Mouse (Mus musculus) forebrain, postnatal 0 days (tissue): ENCODE results near the gene Palm2. TPM values are rescaled to one million over a fixed set of nuclear protein-coding genes. Genes with fewer than 3 reads are reported as not detected.
A peak's percentile ranks its signal among the peaks of the same experiment; 100 is the strongest.

Experiments
- ATAC-seq: fragments of 200-750 bp; cut with Nextera tagmentation; 2 replicates; pipeline ENCODE4 v1.8.0; 2017; ENCODE audit warnings: mild to moderate bottlenecking, moderate library complexity
- DNase-seq: peaks from one replicate; pipeline ENCODE4 v3.0.0-alpha.2; 2015
- H3K27ac ChIP-seq: fragments of 300-500 bp; sonication (generic); 2 replicates; pipeline ENCODE4 v1.5.1; 2014; ENCODE audit warnings: low read depth, mild to moderate bottlenecking, antibody characterized with exemption, low read length, moderate library complexity, mixed read lengths
- H3K27me3 ChIP-seq: fragments of 300-500 bp; sonication (generic); 2 replicates; pipeline ENCODE4 v1.6.1; 2014; ENCODE audit warnings: mild to moderate bottlenecking, low read length, mixed read lengths; ENCODE audit not compliant: insufficient read depth
- H3K36me3 ChIP-seq: fragments of 300-500 bp; sonication (generic); 2 replicates; pipeline ENCODE4 v1.6.1; 2014; ENCODE audit warnings: mild to moderate bottlenecking, moderate library complexity; ENCODE audit not compliant: insufficient read depth
- H3K4me1 ChIP-seq: fragments of 300-500 bp; sonication (generic); 2 replicates; pipeline ENCODE4 v1.6.1; 2014; ENCODE audit warnings: antibody characterized with exemption; ENCODE audit not compliant: insufficient read depth
- H3K4me2 ChIP-seq: fragments of 300-500 bp; sonication (generic); 2 replicates; pipeline ENCODE4 v1.6.1; 2014; ENCODE audit warnings: low read depth, mild to moderate bottlenecking, moderate library complexity
- H3K4me3 ChIP-seq: fragments of 300-500 bp; sonication (generic); 2 replicates; pipeline ENCODE4 v1.5.1; 2014; ENCODE audit warnings: low read depth, low read length, mixed read lengths
- H3K9ac ChIP-seq: fragments of 300-500 bp; sonication (generic); 2 replicates; pipeline ENCODE4 v1.6.1; 2014; ENCODE audit warnings: mild to moderate bottlenecking
- H3K9me3 ChIP-seq: fragments of 300-500 bp; sonication (generic); 2 replicates; pipeline ENCODE4 v1.6.1; 2016; ENCODE audit warnings: low read length
- CTCF ChIP-seq: sonication (generic); IDR thresholded peaks from 2 replicates; pipeline ENCODE4 v1.5.1; 2016; ENCODE audit warnings: antibody characterized with exemption, control low read depth, low read depth
- WGBS: fragments of 180-500 bp; shearing (Covaris S2); extraction: QIAGEN DNeasy Blood & Tissue Kit; methylation state at CpG from one replicate; pipeline ENCODE4 v1.1.7; 2014; 5-methylcytosine and 5-hydroxymethylcytosine counted together
- polyA plus RNA-seq: library from polyadenylated mRNA; unstranded; fragments of >200 nt; fragmentation: Nextera tagmentation; extraction: Ambion mirVana; gene quantifications from 2 replicates; pipeline ENCODE4 v1.2.1, GENCODE M21; 2015
- total RNA-seq: library from RNA; depleted of rRNA; stranded (reverse); fragments of >200 nt; gene quantifications from 2 replicates; pipeline ENCODE4 v1.2.3, GENCODE M21; 2014

The Palm2 gene
- total and polyA plus RNA-seq, 2 experiments from 2014 or later: 16.9 to 21.1 TPM

GRCm38 (mm10) chr4:57550216-57550615, 116.2 kb downstream of the Palm2 start:
- no peaks in the 10 kb centered on the region for H3K4me1 ChIP-seq
- 22% methylated on average over 1 of the region's 1 CpGs for WGBS
- no peak for TF ChIP-seq CTCF

GRCm38 (mm10) chr4:57557102-57557501, 123.1 kb downstream of the Palm2 start:
- H3K4me1 ChIP-seq: peaks cover 13% of the 10 kb centered on the region; the same call in 1 of the 2 replicates
- no peak for TF ChIP-seq CTCF
- no peak overlapping the region for H3K4me3 ChIP-seq
- no peak for DNase-seq
- no peak overlapping the region for H3K4me2 ChIP-seq
- H3K36me3 ChIP-seq: no peaks in the 10 kb centered on the region
- WGBS: 87% methylated on average over 2 of the region's 2 CpGs
- no peak overlapping the region for H3K9ac ChIP-seq
- H3K9me3 ChIP-seq: no peaks in the 10 kb centered on the region
- ATAC-seq: no peak
- H3K27me3 ChIP-seq: no peaks in the 10 kb centered on the region
- H3K27ac ChIP-seq: no peak overlapping the region

More at GRCm38 (mm10) chr4:57550216-57550615, 116.2 kb downstream of the Palm2 start:
- no peaks in the 10 kb centered on the region for H3K27me3 ChIP-seq
- H3K4me3 ChIP-seq: no peak overlapping the region
- H3K9me3 ChIP-seq: no peaks in the 10 kb centered on the region
- H3K9ac ChIP-seq: no peak overlapping the region
- ATAC-seq (no peak), DNase-seq (no peak)
- no peak overlapping the region for H3K27ac ChIP-seq
- H3K36me3 ChIP-seq: no peaks in the 10 kb centered on the region
- no peak overlapping the region for H3K4me2 ChIP-seq

GRCm38 (mm10) chr4:57559438-57559837, 125.4 kb downstream of the Palm2 start:
- DNase-seq (no peak), ATAC-seq (no peak)
- Histone ChIP-seq H3K4me3 (no peak overlapping the region), H3K27me3 (no peaks in the 10 kb centered on the region), H3K4me1 (peaks cover 13% of the 10 kb centered on the region; the same call in 1 of the 2 replicates), H3K27ac (no peak overlapping the region), H3K4me2 (no peak overlapping the region), H3K9ac (no peak overlapping the region), H3K9me3 (no peaks in the 10 kb centered on the region), H3K36me3 (no peaks in the 10 kb centered on the region)
- 81% methylated on average over 1 of the region's 1 CpGs for WGBS
- TF ChIP-seq CTCF: no peak

GRCm38 (mm10) chr4:57560010-57560409, 126.0 kb downstream of the Palm2 start:
- peaks cover 13% of the 10 kb centered on the region; the same call in 1 of the 2 replicates for H3K4me1 ChIP-seq
- DNase-seq (no peak), ATAC-seq (no peak)
- no peak overlapping the region for H3K27ac ChIP-seq
- TF ChIP-seq CTCF: no peak
- no peak overlapping the region for H3K9ac ChIP-seq
- no peaks in the 10 kb centered on the region for H3K36me3 ChIP-seq
- H3K4me3 ChIP-seq: no peak overlapping the region
- H3K27me3 ChIP-seq: no peaks in the 10 kb centered on the region
- 76% methylated on average over 3 of the region's 3 CpGs for WGBS
- H3K9me3 ChIP-seq: no peaks in the 10 kb centered on the region
- H3K4me2 ChIP-seq: no peak overlapping the region

GRCm38 (mm10) chr4:57561055-57561454, 127.0 kb downstream of the Palm2 start:
- Histone ChIP-seq H3K9ac (no peak overlapping the region), H3K4me3 (no peak overlapping the region), H3K27ac (peak overlapping the region; percentile 73), H3K36me3 (no peaks in the 10 kb centered on the region), H3K27me3 (no peaks in the 10 kb centered on the region), H3K4me2 (no peak overlapping the region), H3K4me1 (peaks cover 13% of the 10 kb centered on the region; the same call in 1 of the 2 replicates), H3K9me3 (no peaks in the 10 kb centered on the region)
- DNase-seq: peak; percentile 81
- 0 out of 2 replicates have a peak, but pooled peaks have one; percentile 10 for TF ChIP-seq CTCF
- 29% methylated on average over 6 of the region's 6 CpGs for WGBS
- peak; percentile 86 for ATAC-seq

- H3K4me3 ChIP-seq: no peak overlapping the region
- DNase-seq: no peak
- ATAC-seq: no peak
- no peak for TF ChIP-seq CTCF
- no peak overlapping the region for H3K27ac ChIP-seq
- no peaks in the 10 kb centered on the region for H3K36me3 ChIP-seq
- no peak overlapping the region for H3K4me2 ChIP-seq
- no peak overlapping the region for H3K9ac ChIP-seq
- H3K9me3 ChIP-seq: no peaks in the 10 kb centered on the region
- 80% methylated on average over 1 of the region's 1 CpGs for WGBS
- no peaks in the 10 kb centered on the region for H3K27me3 ChIP-seq
- peaks cover 21% of the 10 kb centered on the region; the same call in 1 of the 2 replicates for H3K4me1 ChIP-seq
Measured at GRCm38 (mm10) chr4:57565283-57565682, 131.2 kb downstream of the Palm2 start.

- Histone ChIP-seq H3K27me3 (no peaks in the 10 kb centered on the region), H3K36me3 (no peaks in the 10 kb centered on the region), H3K4me3 (no peak overlapping the region), H3K27ac (no peak overlapping the region), H3K9me3 (no peaks in the 10 kb centered on the region), H3K4me2 (no peak overlapping the region), H3K9ac (no peak overlapping the region), H3K4me1 (peaks cover 17% of the 10 kb centered on the region; the same call in 1 of the 2 replicates)
- no peak for TF ChIP-seq CTCF
- DNase-seq (no peak), ATAC-seq (no peak)
- WGBS: 55% methylated on average over 2 of the region's 2 CpGs
Measured at GRCm38 (mm10) chr4:57565811-57566210, 131.8 kb downstream of the Palm2 start.
